Mouse (Mus musculus) frontal cortex, postnatal 25 days (tissue): Measurements from ENCODE around the gene Mycn.

ENCODE experiments used
- DNase-seq, 2 experiments: peaks; one replicate each; pipeline ENCODE4 v3.0.0; 2022; ENCODE audit warnings: low spot score in 2 of 2

The Mycn gene

GRCm38 (mm10) chr12:12924446-12924845, 17.3 kb downstream of the Mycn start:
- no peak for DNase-seq

DNA sequence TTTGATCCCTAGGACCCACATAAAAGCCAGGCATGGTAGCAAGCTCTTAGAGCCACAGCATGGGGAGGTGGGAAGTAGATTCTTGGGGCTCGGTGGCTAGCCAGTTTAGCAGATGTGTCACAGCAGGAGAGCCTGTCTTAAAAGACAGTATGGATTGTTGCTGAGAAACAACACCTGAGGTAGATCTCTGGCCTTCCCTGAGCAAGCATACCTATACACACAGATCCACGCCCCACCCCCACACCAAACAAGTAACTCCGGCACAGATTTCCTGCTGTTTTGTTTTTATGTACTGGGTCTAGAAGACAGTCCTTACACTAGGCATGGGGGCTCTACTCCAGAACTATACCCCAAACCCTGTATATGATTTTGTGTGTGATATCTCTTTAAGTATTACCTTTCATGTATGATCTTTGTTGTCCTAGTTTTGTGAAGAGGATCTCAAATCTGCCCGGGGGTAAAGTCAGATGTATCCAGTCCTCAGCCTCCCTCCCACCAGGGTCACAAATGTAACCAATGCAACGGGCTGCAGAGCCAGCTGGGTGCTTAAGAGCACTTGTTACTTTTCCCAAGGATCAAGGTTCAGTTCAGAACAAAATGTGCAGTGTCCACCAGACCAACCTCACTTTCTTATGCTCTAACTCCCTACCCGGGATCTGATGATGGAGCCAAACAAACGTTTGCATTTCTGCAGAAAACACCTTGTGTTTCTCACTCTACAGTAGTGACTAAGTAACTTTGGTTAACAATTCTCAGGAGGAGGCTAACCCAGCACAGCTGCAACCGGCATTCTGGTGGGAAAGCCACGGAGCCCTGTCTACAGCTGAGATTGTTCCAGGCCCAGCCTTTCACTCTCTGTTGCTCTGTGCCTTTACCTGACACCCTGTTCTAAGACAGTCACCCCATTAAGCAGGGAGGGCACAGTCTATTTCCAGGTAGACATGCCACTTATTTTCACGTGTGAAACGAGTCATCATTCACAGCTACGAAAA, 21.3 kb downstream of the Mycn start:
- no peak for DNase-seq

- no peak for DNase-seq
Measured at GRCm38 (mm10) chr12:12916298-12916697, 25.4 kb downstream of the Mycn start.

- DNase-seq: no peak
Measured at GRCm38 (mm10) chr12:12910356-12910979, 31.2 kb downstream of the Mycn start.

DNA sequence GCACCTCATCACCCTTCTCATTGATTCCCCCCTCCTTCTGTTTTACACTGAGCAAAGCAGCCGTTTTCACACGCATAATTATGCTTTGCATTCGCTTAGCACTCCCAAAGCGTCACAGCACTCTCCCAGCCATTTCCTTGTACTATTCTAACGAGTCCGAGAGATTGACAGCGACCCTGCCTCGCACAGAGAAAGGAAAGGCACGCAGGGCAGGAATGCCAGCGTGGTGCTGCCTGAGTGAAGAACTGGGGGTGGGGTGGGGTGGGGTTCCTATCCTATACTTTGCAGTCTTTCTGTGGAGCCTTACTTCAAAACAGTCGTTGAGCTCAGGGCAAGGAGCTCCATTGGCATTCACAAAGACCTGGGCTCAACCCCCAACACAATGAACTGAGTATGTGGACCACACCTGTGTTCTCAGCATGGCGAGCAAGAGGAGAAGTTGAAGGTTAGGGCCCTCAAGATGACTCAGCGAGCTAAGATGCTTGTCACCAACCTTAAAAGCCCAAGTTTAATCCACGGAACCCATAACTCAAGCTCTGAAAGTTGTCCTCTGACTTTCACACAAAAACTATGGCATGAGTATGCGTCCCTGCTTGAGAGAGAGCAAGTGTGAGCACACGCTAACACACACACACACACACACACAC, 32.0 kb downstream of the Mycn start:
- no peak for DNase-seq

GRCm38 (mm10) chr12:12906771-12907170, 34.9 kb downstream of the Mycn start:
- DNase-seq: no peak

- DNase-seq: no peak
Measured at GRCm38 (mm10) chr12:12906321-12906720, 35.4 kb downstream of the Mycn start.

- DNase-seq: no peak
Measured at GRCm38 (mm10) chr12:12905117-12905516, 36.6 kb downstream of the Mycn start.

GRCm38 (mm10) chr12:12904512-12904953, 37.2 kb downstream of the Mycn start:
- DNase-seq: peak; percentile 52 to 64

DNA sequence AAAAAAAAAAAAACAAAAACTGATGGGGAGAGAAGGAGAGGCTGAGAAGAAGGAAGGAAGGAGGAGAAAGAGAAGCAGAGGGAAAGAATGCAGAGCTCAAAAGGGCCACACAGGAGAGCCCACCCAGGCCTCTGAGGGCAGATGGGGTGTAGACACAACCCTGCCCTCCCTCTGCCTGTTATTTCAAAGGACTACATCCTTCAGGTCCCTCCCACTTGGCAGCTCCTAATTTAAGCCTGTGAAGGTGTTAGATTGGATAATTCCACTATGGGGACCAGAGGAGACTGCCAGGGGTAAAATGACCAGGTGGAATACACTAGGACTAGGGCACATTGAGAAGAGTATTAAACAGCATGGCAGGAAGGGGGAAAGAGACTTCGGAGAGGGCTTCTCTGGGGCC, 37.6 kb downstream of the Mycn start:
- DNase-seq: no peak

GRCm38 (mm10) chr12:12902403-12902802, 39.3 kb downstream of the Mycn start:
- no peak for DNase-seq

DNA sequence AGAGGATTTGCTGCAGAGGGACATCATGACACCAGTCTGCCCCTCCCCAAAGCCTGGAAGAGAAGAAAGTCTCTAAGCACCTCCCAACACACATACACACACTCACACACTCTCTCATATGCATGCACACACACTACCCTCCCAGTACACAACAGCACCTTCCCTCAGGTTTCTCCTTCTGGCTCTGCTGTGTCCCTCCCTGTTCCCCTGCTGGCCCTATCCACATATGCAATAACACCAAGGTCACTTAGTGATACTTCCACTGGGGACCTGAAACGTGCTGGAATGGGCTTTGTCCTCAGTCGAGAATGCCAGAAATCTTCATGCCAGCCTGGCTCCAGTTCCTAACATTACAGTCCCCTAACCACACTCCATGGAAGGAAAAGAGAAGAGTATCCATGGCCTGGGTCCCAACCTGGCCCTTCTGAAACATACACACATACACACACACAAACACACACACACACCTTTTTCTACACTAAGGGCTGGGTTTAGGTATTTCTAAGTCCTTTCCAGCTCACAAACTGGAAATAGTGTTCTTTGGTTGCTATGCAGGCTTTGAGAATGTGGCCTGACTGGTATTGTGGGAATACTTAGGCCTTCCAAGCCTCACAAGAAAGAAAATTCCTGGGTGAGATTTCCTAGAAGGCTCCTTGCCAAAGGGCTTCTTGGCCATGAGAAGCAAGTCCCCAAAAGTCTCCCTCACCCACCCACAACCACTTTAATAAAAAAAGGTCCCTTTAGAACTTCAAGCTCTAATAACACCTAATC, 43.2 kb downstream of the Mycn start:
- no peak for DNase-seq

GRCm38 (mm10) chr12:12893986-12894385, 47.7 kb downstream of the Mycn start:
- DNase-seq: no peak

GRCm38 (mm10) chr12:12886191-12886889, 55.4 kb downstream of the Mycn start:
- no peak for DNase-seq
